Mouse (Mus musculus) testis, postnatal 14 days (tissue): ENCODE data around the gene Srgn.
"Not testable (repeated sequence)": the region's sequence is repeated elsewhere in the genome, so short reads cannot be mapped to it uniquely, and the experiment has no call there.

Experiments used
- DNase-seq: peaks from one replicate; pipeline ENCODE4 v3.0.0; 2021; ENCODE audit warnings: low spot score

Gene Srgn

DNA sequence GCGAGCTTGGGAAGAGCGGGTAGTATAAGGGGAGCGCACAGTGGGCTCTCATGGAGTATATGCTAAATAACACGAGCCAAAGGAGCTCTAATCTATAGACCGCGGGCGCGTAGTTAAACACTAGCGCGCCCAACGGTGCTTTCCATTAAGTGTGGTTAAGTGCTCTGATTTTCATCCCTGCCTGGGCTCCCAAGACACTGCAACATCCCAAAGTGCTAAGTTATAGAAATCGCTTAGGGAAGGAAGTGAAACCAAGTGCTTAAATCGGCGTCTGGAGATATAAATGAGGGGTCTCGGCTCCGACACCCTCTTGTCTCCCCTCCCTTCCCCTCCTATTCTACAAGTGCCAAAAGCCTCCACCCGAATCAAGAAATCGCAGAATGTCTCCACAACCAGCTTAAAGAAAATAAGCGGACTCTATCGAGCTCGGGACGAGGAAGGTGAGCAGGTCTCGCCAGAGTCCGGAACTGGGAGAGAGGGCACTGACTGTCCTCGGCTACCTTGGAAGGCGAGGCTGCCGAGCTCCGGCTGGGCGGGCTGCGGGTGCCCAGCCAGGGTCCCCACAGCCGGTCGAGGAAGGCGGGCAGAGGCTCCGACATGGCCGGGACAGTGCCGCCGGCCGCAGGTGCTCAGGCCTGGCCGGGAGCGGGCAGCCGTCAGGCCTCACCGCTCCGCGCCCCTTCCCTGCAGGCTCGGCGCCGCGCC, 41.2 kb downstream of the Srgn start:
- no peak for DNase-seq

DNA sequence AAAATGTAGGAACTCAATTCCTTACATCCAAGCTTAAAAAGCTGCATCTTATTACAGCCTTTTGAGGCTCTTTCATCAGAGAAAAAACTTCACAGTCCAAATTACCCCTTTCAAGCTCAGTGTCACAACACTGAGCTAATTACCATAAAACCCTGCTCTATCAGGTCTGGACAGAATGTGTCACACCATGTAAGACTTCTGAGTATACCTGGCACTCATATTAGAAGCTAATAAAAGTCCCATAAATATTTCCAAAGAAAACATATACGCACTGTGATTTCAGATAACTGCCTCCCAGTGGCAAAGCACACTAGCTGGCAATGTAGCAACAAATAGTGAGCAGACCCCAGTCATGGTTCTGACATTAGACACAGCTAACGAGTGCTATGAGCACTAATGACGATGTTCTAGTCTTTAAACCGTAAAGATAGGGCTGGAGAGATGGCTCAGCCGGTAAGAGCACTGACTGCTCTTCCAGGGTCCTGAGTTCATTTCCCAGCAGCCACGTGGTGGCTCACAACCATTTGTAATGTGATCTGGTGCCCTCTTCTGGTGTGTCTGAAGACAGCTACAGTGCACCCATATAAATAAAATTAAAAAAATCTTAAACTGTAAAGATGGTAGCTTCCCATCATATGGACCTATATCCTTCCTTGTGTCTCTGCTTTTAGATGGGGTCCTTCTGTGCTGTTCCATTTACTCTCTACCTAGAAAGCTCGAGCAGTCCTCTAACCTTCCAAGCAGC, 46.0 kb downstream of the Srgn start:
- DNase-seq: no peak

DNA sequence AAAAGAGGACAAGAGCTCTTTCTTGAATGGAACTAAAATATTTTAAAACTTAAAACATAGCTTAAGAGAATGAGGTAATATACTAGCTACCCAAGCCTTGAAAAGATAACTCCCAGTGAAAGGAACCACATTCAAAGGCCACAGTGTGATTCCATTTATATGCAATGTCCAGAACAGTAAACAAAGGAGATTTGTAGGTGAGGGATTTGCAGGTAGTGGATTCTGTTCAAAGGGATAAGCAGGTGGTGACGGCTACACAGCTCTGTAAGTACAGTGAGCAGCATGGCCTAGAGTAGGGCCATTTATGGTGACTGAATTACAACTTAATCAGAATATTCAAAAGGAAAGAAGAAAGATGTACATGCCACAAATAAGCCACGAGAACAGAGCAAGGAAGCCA, 50.3 kb downstream of the Srgn start:
- DNase-seq: no peak

DNA sequence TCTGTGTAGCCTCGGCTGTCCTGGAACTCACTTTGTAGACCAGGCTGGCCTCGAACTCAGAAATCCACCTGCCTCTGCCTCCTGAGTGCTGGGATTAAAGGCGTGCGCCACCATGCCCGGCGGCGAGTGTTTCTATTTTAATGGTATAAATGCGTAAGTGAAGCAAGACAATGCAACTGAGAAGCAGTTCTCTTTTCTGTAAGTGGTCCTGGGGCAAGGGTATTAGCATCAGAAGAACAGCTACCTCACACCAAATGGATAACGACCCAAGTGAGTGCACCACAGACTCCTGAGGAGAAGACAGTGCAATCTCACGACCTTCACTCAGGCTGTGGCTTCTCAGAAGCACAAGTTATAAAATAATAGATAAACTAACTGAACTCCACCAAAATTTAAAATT, 52.3 kb downstream of the Srgn start:
- DNase-seq: no peak

DNA sequence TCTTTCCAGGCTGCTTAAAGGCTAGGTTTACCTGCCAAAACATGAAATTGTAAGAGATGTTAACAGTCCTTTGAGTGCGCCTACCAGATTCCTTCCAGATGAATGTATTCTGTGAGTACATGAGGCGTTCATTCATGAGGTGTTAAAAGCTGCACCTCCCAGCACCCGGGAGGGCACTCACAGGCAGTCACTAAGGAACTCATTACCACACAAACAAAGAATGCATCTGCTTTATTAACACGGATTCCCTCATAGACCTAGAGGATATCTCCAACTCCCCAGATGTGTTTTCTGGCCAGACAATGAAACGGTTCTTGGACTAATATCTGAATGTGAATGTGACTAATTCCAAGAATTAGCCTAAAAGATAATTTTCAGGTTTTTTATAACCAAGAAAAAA, 56.1 kb downstream of the Srgn start:
- no peak for DNase-seq

DNA sequence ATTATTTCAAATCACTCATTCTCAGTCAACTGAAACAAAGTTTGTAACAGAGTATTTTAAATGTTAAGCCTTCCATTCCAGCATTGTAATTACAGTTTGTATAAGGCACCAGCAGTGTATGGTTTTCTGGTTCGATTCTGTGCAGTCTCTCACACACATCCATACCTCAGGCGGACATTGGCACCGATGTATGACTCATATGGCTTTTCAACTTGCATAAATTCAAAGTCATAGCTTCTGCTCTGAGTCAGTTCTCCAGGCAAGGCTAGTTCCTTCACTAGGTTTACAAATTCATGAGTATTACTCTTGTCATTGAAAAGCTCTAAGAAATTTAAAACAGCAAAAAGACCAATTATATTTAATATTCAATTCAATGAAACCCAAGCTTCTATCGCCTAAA, 57.5 kb downstream of the Srgn start:
- DNase-seq: no peak

DNA sequence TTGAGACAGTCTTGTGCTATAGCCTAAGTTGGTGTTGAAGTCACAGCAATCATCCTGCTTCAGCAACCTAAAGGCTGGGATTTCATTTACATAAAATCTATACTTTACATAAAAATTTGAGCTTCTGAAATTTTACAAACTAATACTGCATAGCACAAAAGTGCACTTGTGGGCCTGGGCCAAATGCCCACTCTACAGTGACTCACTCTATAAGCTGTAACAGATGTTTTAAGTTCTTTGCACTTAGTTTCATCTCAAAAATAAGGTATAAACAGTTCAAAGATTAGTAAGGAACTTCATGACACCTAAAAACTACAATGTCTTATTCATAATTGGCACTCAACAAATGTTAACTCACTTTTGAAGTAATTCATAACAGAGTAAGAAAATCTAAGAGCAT, 65.9 kb downstream of the Srgn start:
- DNase-seq: no peak

DNA sequence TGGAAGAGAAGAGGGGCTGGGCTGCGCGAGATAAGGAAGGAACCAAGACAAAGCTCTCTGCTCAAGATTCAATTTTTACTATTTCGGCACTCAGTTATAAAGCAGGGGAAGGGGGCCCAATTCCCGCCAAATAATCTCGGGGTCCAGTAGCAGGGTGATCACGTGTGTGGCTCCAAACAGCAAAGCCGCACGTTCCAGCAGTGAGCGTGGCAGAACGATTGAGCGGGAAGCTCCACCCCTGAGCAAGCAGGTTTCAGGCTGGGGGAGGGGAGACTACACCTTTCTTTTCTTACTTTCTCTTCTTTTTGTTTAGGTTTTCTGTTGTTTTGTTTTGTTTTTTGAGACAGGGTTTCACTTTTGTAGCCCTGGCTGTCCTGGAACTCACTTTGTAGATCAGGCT, 75.2 kb downstream of the Srgn start:
- DNase-seq: not testable (repeated sequence)

DNA sequence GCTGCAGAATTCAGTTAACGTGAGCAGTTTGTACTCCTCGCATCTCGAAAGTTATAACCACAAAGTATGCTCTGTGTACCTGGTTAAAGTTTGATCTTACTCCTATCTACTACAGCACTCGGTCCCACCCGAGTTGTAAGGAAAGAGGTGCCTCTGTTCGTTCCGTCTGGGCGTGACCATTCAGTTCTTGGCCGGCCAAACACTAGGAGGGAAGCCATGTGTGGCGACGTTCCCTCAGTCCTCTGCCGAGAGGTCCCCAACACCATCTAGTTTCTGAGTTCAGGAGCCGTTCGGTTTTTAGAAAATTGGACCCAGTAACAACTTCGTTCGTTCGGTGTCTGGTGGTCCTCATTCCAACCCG, 77.0 kb downstream of the Srgn start:
- DNase-seq: no peak

DNA sequence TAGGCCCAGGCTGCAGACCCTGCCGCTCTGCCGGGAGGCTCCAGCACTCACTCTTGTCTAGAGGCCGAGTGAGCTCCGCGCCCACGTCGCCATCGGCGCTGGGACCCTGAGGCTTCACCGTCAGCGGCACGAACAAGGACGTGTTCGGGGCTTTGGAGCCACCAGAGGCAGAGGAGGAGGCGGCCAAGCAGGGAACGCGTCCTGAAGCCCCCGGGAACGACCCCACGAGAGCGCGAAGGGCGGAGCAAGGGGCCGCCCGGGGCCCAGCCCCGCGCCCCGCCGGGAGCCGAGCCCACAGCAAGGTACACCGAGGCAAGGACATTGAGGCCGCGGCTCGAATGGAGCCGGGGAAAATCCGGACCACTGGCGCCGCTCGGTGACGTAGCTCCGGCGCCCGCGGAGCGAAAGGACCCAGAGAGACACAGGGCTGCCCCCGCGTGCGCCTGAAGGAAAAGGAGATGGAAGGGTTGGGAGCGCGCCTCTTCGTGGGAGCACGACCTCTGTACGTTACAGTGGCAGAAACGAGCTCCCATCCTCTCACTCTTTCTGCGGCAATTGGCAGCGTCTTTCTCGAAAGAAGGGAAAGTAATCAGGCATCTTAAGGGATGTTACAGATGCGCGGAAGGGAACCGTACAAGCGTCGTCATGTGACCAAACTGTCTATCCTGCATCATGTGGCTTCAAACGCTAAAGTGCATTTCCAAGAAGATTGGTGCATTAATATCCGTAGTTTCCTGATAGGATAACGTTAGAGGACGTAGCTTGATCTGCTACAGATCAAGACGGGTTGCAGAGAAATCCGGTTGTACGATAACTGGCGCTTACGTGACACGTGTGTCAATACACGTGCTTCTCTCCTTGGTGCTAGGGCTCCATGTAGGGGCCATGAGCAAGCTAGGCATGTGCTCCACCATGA, 77.6 kb downstream of the Srgn start, which contains the start of the genes 4930507D05Rik and Supv3l1:
TSS of gene 4930507D05Rik (plus strand) at position 126 of the 916 bp plus-strand sequence.
TSS of gene Supv3l1 (minus strand) at position 375 of the 916 bp plus-strand sequence.
- peak; percentile 90 for DNase-seq
